Mouse (Mus musculus) myocyte (in vitro differentiated cells): ENCODE measurements around the gene Btbd18.

Experiments used
- MAX ChIP-seq: IDR thresholded peaks from one replicate; pipeline ENCODE4 v1.6.1; 2011; ENCODE audit warnings: low read depth, mild to moderate bottlenecking, control low read depth
- SRF ChIP-seq: IDR thresholded peaks from one replicate; pipeline ENCODE4 v1.6.1; 2011; ENCODE audit warnings: low read depth; ENCODE audit not compliant: control insufficient read depth, insufficient read length

GRCm38 (mm10) chr2:84627036-84627435 lies 31.8 kb upstream of the Btbd18 start:
- TF ChIP-seq SRF (no peak), MAX (no peak)
